Mouse (Mus musculus): ENCODE results near the gene Specc1. TPM values are rescaled to one million over a fixed set of nuclear protein-coding genes. Genes with fewer than 3 reads are reported as not detected.

The Specc1 gene
- polyA plus RNA-seq, 1 experiment from 2014 or later: 15.7 TPM

- Histone ChIP-seq H3K4me2 (no peak overlapping the region), H3K27me3 (no peaks in the 10 kb centered on the region), H3K36me3 (replicated peaks) (no peaks in the 10 kb centered on the region), H3K4me3 (replicated peaks) (no peak overlapping the region), H3K9ac (no peak overlapping the region), H3K9me3 (no peaks in the 10 kb centered on the region), H3K27ac (no peak overlapping the region), H3K4me1 (no peaks in the 10 kb centered on the region)
- 81% methylated on average over 2 of the region's 2 CpGs for whole genome bisulfite sequencing
- no peak for ATAC-seq (ENCODE audit: low FRiP score)
These were observed 83.6 kb downstream of the Specc1 start for GRCm38 (mm10) chr11:62040122-62040521.

GRCm38 (mm10) chr11:62044627-62045026 lies 88.1 kb downstream of the Specc1 start:
- no peak overlapping the region for H3K27ac ChIP-seq
- no peak for ATAC-seq (ENCODE audit: low FRiP score)
- no peaks in the 10 kb centered on the region for H3K4me1 ChIP-seq
- WGBS: 51% methylated on average over 3 of the region's 3 CpGs
- no peak overlapping the region for H3K4me2 ChIP-seq
- no peak overlapping the region for H3K9ac ChIP-seq
- no peaks in the 10 kb centered on the region for H3K9me3 ChIP-seq
- H3K4me3 ChIP-seq (replicated peaks): no peak overlapping the region
- no peaks in the 10 kb centered on the region for H3K27me3 ChIP-seq
- no peaks in the 10 kb centered on the region for H3K36me3 ChIP-seq (replicated peaks)

GRCm38 (mm10) chr11:62045964-62046363 lies 89.4 kb downstream of the Specc1 start:
- ATAC-seq (ENCODE audit: low FRiP score): no peak
- Histone ChIP-seq H3K27me3 (no peaks in the 10 kb centered on the region), H3K4me3 (replicated peaks) (no peak overlapping the region), H3K36me3 (replicated peaks) (no peaks in the 10 kb centered on the region), H3K4me1 (no peaks in the 10 kb centered on the region; the same call in 1 of the 2 replicates), H3K9me3 (no peaks in the 10 kb centered on the region), H3K4me2 (no peak overlapping the region), H3K9ac (no peak overlapping the region), H3K27ac (no peak overlapping the region)
- WGBS: 55% methylated on average over 2 of the region's 2 CpGs

- H3K4me2 ChIP-seq: no peak overlapping the region
- H3K27ac ChIP-seq: no peak overlapping the region
- no peak overlapping the region for H3K4me3 ChIP-seq (replicated peaks)
- no peaks in the 10 kb centered on the region for H3K36me3 ChIP-seq (replicated peaks)
- ATAC-seq (ENCODE audit: low FRiP score): 0 out of 2 replicates have a peak, but pooled peaks have one; percentile 14
- H3K27me3 ChIP-seq: peaks cover 5% of the 10 kb centered on the region; the same call in 1 of the 2 replicates
- 41% methylated on average over 9 of the region's 9 CpGs for WGBS
- H3K9me3 ChIP-seq: no peaks in the 10 kb centered on the region
- H3K9ac ChIP-seq: no peak overlapping the region
- no peaks in the 10 kb centered on the region; the same call in 1 of the 2 replicates for H3K4me1 ChIP-seq
These were observed 91.5 kb downstream of the Specc1 start for GRCm38 (mm10) chr11:62047817-62048640.

- Histone ChIP-seq H3K36me3 (replicated peaks) (no peaks in the 10 kb centered on the region), H3K27ac (no peak overlapping the region), H3K27me3 (peaks cover 5% of the 10 kb centered on the region; the same call in 1 of the 2 replicates), H3K9me3 (no peaks in the 10 kb centered on the region), H3K9ac (no peak overlapping the region), H3K4me1 (peaks cover 5% of the 10 kb centered on the region), H3K4me2 (no peak overlapping the region), H3K4me3 (replicated peaks) (no peak overlapping the region)
- ATAC-seq (ENCODE audit: low FRiP score): no peak
These were observed 92.6 kb downstream of the Specc1 start for GRCm38 (mm10) chr11:62049170-62049569.

GRCm38 (mm10) chr11:62050356-62051330 lies 94.1 kb downstream of the Specc1 start:
- 68% methylated on average over 8 of the region's 8 CpGs for WGBS
- H3K27me3 ChIP-seq: peaks cover 5% of the 10 kb centered on the region; the same call in 1 of the 2 replicates
- ATAC-seq (ENCODE audit: low FRiP score): no peak
- H3K27ac ChIP-seq: no peak overlapping the region
- no peak overlapping the region for H3K4me2 ChIP-seq
- no peak overlapping the region for H3K4me3 ChIP-seq (replicated peaks)
- H3K9me3 ChIP-seq: no peaks in the 10 kb centered on the region
- H3K9ac ChIP-seq: no peak overlapping the region
- H3K36me3 ChIP-seq (replicated peaks): no peaks in the 10 kb centered on the region
- H3K4me1 ChIP-seq: peaks cover 9% of the 10 kb centered on the region

GRCm38 (mm10) chr11:62051487-62051886 lies 94.9 kb downstream of the Specc1 start:
- no peak overlapping the region for H3K9ac ChIP-seq
- WGBS: 96% methylated on average over 4 of the region's 4 CpGs

GRCm38 (mm10) chr11:62053928-62054327 lies 97.4 kb downstream of the Specc1 start:
- H3K4me3 ChIP-seq (replicated peaks): no peak overlapping the region
- WGBS: 10% methylated on average over 9 of the region's 9 CpGs
- H3K9ac ChIP-seq: no peak overlapping the region
- no peaks in the 10 kb centered on the region for H3K36me3 ChIP-seq (replicated peaks)
- ATAC-seq (ENCODE audit: low FRiP score): 0 out of 2 replicates have a peak, but pooled peaks have one; percentile 23
- H3K4me2 ChIP-seq: peak overlapping the region; percentile 6; the same call in 1 of the 2 replicates
- H3K27ac ChIP-seq: 0 out of 2 replicates have a peak overlapping the region, but pooled peaks have one; percentile 56
- H3K9me3 ChIP-seq: no peaks in the 10 kb centered on the region
- peaks cover 5% of the 10 kb centered on the region; the same call in 1 of the 2 replicates for H3K27me3 ChIP-seq
- peaks cover 9% of the 10 kb centered on the region for H3K4me1 ChIP-seq

More at GRCm38 (mm10) chr11:62051487-62051886, 94.9 kb downstream of the Specc1 start:
- Histone ChIP-seq H3K27me3 (peaks cover 5% of the 10 kb centered on the region; the same call in 1 of the 2 replicates), H3K4me2 (no peak overlapping the region), H3K4me1 (peaks cover 9% of the 10 kb centered on the region), H3K4me3 (replicated peaks) (no peak overlapping the region), H3K36me3 (replicated peaks) (no peaks in the 10 kb centered on the region), H3K9me3 (no peaks in the 10 kb centered on the region), H3K27ac (no peak overlapping the region)
- no peak for ATAC-seq (ENCODE audit: low FRiP score)

- Histone ChIP-seq H3K9ac (no peak overlapping the region), H3K4me1 (peaks cover 4% of the 10 kb centered on the region), H3K4me2 (no peak overlapping the region), H3K9me3 (no peaks in the 10 kb centered on the region), H3K27me3 (no peaks in the 10 kb centered on the region), H3K4me3 (replicated peaks) (no peak overlapping the region), H3K36me3 (replicated peaks) (no peaks in the 10 kb centered on the region), H3K27ac (no peak overlapping the region)
- ATAC-seq (ENCODE audit: low FRiP score): no peak
- WGBS: 71% methylated on average over 1 of the region's 1 CpGs
These were observed 108.0 kb downstream of the Specc1 start for GRCm38 (mm10) chr11:62064565-62064964.

GRCm38 (mm10) chr11:62065655-62066054 lies 109.1 kb downstream of the Specc1 start:
- no peak for ATAC-seq (ENCODE audit: low FRiP score)
- Histone ChIP-seq H3K27ac (no peak overlapping the region), H3K36me3 (replicated peaks) (no peaks in the 10 kb centered on the region), H3K4me3 (replicated peaks) (no peak overlapping the region), H3K4me1 (peaks cover 11% of the 10 kb centered on the region), H3K4me2 (no peak overlapping the region), H3K9ac (no peak overlapping the region), H3K27me3 (no peaks in the 10 kb centered on the region), H3K9me3 (no peaks in the 10 kb centered on the region)
- 72% methylated on average over 6 of the region's 6 CpGs for WGBS

- H3K4me3 ChIP-seq (replicated peaks): no peak overlapping the region
- ATAC-seq (ENCODE audit: low FRiP score): no peak
- peaks cover 11% of the 10 kb centered on the region for H3K4me1 ChIP-seq
- H3K27ac ChIP-seq: no peak overlapping the region
- no peak overlapping the region for H3K4me2 ChIP-seq
- WGBS: 10% methylated on average over 2 of the region's 2 CpGs
- H3K9me3 ChIP-seq: no peaks in the 10 kb centered on the region
- no peaks in the 10 kb centered on the region for H3K36me3 ChIP-seq (replicated peaks)
- H3K27me3 ChIP-seq: no peaks in the 10 kb centered on the region
- no peak overlapping the region for H3K9ac ChIP-seq
These were observed 113.0 kb downstream of the Specc1 start for GRCm38 (mm10) chr11:62069554-62069953.

GRCm38 (mm10) chr11:62070206-62070605 lies 113.6 kb downstream of the Specc1 start:
- Histone ChIP-seq H3K4me3 (replicated peaks) (no peak overlapping the region), H3K9me3 (no peaks in the 10 kb centered on the region), H3K4me2 (no peak overlapping the region), H3K27me3 (no peaks in the 10 kb centered on the region), H3K9ac (no peak overlapping the region), H3K4me1 (peaks cover 11% of the 10 kb centered on the region), H3K27ac (no peak overlapping the region), H3K36me3 (replicated peaks) (no peaks in the 10 kb centered on the region)
- 79% methylated on average over 7 of the region's 7 CpGs for WGBS
- no peak for ATAC-seq (ENCODE audit: low FRiP score)
